Mouse (Mus musculus) gastrocnemius, postnatal 10 days (tissue): ENCODE measurements around the gene Magel2. TPM values are rescaled to one million over a fixed set of nuclear protein-coding genes. Genes with fewer than 3 reads are reported as not detected.
A peak's percentile ranks its signal among the peaks of the same experiment; 100 is the strongest.

Experiments
- DNase-seq: peaks from one replicate; pipeline ENCODE4 v3.0.0; 2021; ENCODE audit warnings: mixed read lengths
- total RNA-seq, 2 experiments: library from RNA; stranded (reverse); gene quantifications; 2 replicates each; pipeline ENCODE4 v1.2.3; 2021

Magel2 gene
- total RNA-seq, 2 experiments from 2014 or later, result 1.4 to 1.8 TPM

- DNase-seq, result no peak
Measured at GRCm38 (mm10) chr7:62423210-62423609, 46.4 kb downstream of the Magel2 start.

- peak; percentile 19 for DNase-seq
Measured at GRCm38 (mm10) chr7:62428337-62428736, 51.5 kb downstream of the Magel2 start.

Other genes starting within 250 kb of the Magel2 start
- 10 to 100 TPM; 45.3 to 54.6 TPM for gene Ndn, start 30.4 kb upstream of the Magel2 start, total RNA-seq
- gene Mkrn3, start 43.1 kb downstream of the Magel2 start, total RNA-seq, result 1 to 10 TPM in 1 of 2 experiments, under 1 TPM in 1; 0.80 to 1.0 TPM
- gene Peg12, start 87.5 kb downstream of the Magel2 start, total RNA-seq, result 1 to 10 TPM; 4.4 to 7.1 TPM